In genomic region chr8:46811021-46811622, GRCm38 (mm10) we compare ENCODE assay signal across 9 mouse cellular contexts.
DNase-seq lines count a peak whose midpoint lies in the region; ATAC-seq lines count a peak whose summit lies in the region.
"Had no signal": no experiment of that assay in that cellular context is flagged by ENCODE, and none has a peak within 500 bp of the region (broad histone marks: within the 10 kb centered on the region; RNA-seq: fewer than 3 reads in every experiment).

No protein-coding gene starts in this region.

- peak; percentile 99 for ATAC-seq in granulocyte monocyte progenitor cell, adult 5-6 weeks (replicated peaks; ENCODE audit: poor library complexity, severe bottlenecking)

- DNase-seq in heart, adult 18-20 months: peak; percentile 54 to 72
- DNase-seq in heart, postnatal 4 days: no peak
- DNase-seq in adrenal gland, adult (ENCODE audit: inconsistent age in 2 of 2, low spot score in 1 of 2): peak; percentile 66 to 86
- DNase-seq in lung, postnatal 36 days: peak; percentile 83
- DNase-seq in thymus, postnatal 10 days (ENCODE audit: low spot score in 2 of 2): no peak
- DNase-seq in urinary bladder, postnatal 4 days (ENCODE audit: low spot score in 2 of 2): no peak
- no peak for DNase-seq in thymus, postnatal 14 days
- DNase-seq: cerebellum, postnatal 36 days had no signal

Comparison
In these comparisons a context has a peak if more than half of its experiments do, and no peak if none do; other contexts are left out.
1. DNase-seq: peak in heart, adult 18-20 months (2 of 2), adrenal gland, adult (2 of 2) and lung, postnatal 36 days (single experiment); none in heart, postnatal 4 days (single experiment), thymus, postnatal 10 days (0 of 2), urinary bladder, postnatal 4 days (0 of 2) and thymus, postnatal 14 days (single experiment).